Mouse (Mus musculus) cerebellum, adult 9-10 months (tissue): ENCODE data around the gene Tle6.
A peak's percentile ranks its signal among the peaks of the same experiment; 100 is the strongest.

ENCODE experiments used
- DNase-seq: peaks from one replicate; pipeline ENCODE4 v3.0.0; 2022

Tle6 gene

DNA sequence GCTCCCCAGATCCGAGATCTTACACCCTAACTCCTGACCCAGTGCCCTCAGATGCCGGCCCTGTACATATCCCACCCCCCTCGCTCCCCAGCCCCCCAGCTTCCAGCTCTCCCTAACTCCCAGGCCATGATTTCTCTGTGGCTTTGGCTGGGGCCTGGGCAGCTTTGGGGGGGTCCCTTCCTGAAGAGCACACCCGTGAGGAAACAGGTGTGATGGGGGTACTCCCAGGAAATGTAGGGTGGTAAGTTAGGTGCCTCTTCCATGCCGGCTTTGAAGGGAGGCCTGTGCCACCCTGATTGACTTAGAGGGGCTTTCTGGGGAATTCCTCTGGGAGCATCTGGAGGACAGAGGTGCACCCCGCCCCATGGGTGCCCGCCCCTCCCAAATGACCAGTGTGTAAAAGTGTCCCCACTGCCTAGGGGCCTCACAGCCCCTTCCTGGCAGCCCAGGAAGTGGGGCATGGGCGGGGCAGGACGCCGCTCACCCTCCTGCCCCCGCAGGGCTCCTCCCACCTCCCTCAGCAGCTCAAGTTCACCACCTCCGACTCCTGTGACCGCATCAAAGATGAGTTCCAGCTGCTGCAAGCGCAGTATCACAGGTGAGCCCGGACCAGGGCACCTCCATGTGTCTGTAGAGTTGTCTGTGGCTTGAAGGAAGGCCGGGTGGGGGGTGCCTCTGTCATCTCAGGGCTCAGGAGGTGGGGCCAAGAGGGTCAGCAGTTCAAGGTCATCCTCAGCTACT, 40.0 kb downstream of the Tle6 start:
- peak; percentile 61 for DNase-seq

DNA sequence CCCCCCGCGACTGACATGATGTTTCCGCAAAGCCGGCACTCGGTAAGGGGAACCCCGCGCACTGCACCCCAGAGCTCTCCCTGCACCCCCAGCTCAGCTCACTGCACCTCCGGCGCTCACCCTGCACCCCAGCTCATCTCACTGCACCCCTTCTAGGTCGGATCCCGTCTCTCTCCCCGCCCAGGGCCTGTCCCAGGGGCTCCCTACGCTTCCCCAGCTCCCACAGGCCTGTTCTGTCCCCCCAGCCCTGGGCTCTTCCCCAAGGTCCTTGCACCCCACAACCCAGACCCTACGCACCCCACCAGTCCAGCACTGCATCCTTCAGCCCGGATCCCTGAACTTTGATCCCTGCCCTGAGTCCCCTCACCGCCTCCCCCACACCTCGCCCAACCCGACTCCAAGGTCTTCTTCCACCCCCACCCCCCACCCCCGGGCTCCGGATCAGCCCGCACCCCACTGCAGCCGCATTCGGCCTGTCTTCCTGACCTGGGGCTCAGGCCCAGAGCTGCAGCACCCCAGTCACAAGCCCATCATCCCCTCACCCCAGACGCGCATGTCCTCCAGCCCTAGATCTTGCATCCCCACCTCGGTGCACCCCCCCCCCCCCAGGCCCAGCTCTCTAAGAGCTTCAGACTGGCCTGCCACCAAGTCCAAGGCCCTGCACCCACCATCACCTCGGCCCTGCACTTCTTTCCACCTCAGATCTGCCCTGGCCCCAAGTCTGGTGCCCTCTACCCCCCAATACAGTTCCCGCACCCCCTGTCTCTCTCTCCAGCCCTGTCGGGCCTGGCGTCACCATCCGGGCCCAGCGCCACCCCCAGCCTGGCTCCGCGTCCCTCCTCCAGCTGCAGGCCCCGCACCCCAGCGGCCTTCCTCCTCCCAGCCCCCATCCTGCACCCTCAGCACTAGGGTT, 41.0 kb downstream of the Tle6 start:
- peak; percentile 75 for DNase-seq

DNA sequence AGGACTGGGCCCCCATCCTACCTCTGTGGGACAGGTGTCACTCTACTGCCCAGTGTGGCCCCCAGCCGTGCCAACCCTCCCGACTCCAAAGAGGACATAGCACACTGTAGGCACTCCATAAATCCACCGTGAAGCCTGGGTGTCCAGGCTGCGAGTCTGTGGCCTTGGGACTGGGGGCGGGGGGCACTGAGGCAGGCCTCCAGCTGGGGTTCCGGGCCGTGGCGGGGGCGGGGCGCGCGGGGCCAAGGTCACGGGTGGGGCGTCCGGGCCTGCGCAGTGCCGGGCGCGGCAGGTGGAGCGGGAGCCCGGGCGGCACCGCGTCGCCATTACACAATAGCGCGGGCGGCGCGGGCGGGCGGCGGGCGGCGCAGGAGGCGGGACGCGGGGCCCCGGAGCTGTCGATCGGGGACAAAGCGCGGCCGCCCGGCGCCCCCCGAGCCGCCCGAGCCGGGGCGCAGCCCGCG, 41.7 kb downstream of the Tle6 start, which contains the start of gene Aes:
Gene Aes, plus strand, starts transcription at position 326 of the 464 bp plus-strand sequence.
- peak; percentile 80 for DNase-seq

DNA sequence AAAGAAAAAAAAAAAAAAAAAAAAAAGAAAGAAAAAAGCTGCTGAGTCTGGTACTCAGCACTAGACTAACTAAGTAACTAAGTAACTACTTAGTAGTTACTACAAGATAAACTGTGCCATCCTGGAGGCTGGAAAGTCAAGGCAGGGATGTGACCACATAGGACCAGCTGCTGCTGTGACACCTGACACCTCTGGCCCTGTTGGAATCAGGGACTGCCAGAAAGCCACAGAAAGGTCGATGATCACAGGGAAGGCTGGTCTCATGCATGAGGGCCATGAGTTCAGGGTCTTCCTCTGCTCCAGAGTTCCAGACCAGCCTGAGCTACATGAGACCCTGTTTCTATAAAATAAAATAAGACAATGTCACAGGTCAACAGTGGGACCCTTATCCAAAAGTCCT, 43.4 kb downstream of the Tle6 start:
- no peak for DNase-seq

DNA sequence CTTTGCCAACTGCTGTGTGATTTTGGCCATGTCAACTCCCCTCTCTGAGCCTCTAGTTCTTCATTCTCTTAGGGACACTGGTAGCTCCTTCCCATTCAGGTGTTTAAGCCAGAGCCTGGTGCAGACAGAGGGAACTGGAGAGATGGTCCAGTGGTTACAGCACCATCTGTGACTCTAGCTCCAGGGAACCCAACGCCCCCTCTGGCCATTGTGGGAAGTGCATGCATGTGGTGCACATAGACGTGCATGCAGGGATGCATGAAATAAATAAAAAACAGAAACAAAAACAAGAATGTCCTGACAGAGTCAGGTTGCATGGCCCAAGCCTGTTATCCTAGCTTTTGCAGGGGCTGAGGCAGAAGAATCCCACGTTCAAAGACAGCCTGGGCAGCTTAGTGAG, 44.6 kb downstream of the Tle6 start:
- DNase-seq: no peak

DNA sequence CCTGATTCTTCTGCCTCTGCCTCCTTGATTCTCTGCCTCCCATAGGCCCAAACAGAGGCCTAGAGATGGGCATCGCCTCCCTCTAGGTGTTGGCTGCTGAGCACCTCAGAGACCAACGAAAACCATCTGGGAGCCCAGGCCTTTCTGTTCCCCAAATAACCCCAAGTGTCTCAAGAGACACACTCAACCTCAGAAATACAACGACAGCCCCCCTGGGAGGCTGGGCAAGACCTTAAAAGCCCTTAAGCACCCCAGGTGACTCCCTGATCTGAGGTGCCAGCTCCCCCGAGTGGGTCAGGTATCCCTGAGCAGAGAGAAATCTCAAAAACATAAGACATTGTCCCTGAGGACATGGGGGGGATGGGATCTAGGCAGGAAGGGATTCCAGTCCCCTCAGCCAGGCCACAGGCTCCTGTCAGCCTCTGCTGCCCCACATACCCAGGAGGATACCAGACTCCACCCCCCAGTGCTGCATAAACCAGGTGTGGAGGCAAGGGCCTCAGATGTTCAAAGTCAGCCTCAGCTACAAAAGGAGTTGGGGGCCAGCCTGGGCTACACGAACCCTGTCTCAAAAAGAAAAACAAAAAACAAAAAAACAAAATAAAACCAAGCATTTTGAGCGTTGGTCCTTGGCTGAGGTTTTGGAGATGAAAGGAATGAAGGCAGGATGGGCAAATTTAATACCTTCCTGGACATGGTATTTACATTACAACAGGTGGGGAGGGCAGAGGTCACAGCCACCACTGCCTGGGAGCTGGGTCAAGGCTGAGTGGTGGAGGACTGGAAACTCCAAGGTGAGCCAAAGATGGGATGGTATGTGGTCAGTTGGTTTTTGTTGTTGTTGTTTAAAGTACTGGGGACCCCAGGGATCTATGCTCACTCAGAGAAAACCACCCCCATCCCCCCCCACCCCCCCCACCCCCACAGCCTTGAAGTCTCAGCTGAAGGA, 46.8 kb downstream of the Tle6 start:
- DNase-seq: peak; percentile 39

DNA sequence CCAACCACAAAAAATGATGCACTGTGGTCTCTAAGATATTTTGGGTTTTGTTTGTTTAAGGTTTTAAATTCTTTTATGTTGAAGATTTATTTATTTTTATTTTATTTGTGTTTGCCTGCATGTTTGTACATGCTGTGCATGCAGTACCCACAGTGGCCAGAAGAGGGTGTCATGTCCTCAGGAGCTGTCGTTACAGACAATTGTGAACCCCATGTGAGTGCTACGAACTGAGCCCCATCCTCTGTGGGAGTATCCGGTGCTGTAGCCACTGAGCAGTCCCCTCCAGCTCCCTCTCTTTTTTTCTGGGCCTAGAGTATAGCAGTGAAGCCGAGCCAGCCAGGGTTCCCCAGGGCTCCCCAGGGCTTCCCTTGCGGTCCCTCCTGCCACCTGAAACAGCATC, 47.6 kb downstream of the Tle6 start:
- DNase-seq: peak; percentile 57

DNA sequence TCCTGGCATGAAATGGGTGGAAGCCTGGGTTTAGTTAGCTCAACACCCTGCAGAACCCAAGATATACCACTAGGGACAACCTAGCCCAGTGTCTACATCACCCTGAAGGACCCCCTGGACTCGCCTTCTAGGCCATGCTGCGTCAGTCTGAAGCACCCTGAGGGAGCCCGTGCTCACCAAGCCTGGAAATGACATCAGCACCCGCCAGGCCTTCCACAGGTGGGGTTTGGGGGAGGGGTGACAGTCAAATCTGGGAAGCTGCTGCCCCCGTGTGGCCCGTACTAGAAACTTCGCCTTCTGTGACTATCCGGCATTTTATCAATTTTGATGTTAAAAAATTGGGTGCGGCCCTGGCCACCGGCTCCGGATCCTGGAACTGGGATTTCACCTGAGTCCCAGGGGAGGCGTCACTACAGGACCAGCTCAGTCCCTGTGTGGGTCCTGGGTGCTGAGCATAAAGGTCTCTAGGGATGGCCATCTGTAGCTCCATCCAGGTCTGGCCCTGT, 49.2 kb downstream of the Tle6 start:
- DNase-seq: peak; percentile 87

DNA sequence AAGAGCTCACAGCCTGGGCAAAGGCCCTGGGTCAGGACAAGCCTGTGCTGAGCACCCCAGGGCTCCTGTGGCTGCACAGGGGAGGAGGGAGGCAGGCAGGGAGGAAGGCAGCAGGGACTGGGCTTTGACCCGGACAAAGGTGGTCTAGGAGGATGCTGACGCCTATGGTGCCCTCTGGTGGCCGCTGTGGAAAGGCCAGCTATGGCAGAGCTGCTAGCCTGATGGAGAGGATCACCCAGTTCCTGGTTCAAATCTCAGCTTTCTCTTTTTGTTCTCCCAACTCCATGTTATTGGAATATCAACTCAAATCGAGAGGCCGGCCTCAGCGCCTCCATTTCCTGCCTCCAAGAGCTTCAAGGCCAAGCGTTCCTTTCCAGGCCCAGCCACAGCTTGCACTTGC, 50.6 kb downstream of the Tle6 start:
- peak; percentile 66 for DNase-seq

DNA sequence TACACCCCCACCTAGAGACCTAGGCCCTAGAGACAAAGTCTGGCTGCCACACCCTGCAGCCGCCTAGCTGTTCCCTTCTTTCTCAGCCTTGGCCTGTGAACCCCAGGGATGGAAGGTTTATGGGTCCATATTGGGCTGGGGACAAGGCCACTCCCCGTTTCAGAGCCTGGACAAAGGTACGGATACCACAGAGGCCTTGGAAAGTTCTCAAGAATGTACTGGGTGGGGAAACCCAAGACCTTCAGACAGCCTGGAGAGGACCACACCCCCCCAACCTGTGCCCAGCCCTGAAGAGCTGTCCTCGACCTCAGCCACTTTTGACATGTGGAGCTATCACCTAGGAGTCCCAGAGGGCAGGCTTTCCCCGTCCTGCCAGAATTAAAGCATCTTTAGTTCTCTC, 51.9 kb downstream of the Tle6 start:
- peak; percentile 45 for DNase-seq

DNA sequence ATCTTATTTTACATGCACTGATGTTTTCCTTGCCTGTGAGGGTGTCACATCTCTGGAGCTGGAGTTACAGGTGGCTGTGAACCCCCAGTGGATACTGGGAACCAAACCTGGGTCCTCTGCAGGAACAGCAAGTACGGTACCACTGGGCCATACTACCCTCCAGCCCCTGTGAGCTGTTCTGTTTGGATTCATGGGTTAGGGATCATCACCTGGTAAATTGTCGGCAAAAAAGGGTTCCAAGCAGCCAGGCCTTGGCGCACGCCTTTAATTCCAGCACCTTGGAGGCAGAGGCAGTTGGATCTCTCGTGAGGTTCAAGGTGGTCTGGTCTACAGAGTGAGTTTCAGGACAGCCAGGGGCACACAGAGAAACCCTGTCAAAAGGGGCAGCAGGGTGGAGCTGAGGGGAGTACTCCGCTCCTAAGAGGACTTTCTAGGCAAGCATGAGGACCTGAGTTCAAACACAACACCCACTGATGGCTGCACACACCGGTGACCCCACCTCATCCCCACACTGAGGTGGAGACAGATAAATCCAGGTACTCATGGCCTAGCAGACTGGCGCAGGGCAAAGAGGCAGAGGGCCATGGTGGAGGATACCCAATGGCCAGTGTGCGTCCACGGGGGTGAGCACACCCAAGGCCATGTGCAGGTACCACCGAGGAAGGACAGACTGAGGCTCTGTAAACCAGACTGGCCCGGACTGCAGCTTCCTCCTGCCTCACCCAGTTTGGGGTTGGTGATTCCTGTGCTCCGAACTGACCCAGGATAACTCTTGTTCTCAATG, 53.9 kb downstream of the Tle6 start:
- peak; percentile 62 for DNase-seq

DNA sequence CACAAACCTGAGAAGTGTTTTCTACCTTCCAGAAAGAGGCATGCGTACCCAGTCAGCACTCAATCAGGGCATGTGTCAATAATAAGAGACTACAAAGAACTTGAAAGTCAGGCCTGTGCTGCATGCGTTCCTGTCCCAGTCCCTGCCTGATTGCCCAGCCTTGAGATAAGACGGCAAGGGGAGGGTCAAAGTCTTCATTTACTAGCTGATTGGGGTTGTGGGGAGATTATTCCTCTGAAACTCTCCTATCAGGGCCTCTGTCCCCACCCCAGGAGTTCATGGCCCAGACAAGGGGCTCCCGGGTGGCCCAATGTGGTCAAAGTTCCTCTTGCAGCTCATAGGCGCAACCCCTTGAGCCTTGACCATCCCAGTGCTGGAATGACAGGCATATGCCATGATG, 54.5 kb downstream of the Tle6 start:
- DNase-seq: peak; percentile 53

DNA sequence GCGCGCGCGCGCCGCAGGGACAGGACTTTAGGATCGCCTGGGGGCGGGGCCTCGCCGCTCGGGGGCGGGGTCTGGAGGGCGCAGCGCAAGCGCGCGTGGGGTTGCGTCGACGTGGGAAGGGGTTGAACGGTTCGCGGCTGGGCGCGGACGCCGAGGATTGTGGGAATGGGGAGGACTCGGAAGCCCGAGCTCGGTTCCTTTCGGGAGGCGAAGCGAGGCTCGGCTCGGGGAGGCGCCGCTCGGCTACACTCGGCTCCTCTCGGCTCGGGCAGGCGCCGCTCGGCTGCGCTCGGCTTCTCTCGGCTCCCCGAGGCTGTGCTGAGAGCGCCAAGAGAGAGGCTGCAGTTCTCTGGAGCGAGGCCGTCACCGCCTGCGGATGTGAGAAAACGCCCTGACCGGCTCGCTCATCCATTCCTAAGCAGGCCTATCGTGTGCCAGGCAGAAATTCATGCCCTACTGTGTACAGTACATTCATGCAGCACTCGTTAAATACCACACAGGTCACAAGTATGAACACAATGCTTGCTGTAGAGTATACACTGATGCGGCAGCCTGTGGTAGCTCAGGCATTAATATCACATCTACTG, 55.6 kb downstream of the Tle6 start, which contains the start of gene Gna11:
Gene Gna11, minus strand, starts transcription at position 30 of the 587 bp plus-strand sequence.
- DNase-seq: peak; percentile 99

DNA sequence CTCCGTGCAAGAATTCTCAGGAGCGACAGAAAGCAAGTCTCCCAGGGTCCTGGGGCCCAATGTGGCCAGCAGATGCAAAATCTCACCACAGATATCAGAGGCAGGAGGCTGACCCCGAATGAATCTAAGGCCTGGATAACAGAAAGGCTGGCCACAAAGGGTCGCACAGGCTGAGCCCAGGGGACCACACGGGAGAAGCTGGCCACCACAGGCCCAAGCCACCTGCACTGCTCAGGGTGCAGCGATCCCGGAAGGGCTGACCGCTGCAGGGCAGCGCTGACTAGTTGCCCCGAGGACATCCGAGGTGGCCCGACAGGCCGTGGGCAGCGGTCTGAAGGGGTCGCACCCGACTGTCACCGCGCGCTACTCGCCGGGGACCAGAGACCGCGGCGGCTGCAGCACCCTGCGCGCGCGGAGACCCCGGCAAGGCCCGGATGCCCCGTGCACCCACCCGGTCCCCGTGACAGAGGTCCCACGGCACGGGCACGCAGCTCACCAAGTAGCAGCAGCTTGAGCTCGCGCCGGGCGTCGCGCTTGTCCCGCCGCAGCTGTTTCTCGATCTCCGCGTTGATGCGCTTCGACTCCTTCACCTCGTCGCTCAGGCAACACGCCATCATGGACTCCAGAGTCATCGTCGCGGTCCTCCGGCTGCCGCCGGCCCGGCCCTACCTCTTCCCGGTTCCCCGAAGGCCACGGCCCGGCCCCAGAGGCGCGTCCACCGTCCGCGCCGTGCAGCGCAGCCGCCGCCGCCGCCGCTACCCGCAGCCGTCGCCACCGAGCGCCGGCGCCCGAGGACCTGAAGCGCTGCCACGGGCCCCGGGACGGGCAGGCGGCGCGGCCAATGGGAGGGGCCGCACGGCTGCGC, 56.3 kb downstream of the Tle6 start:
- DNase-seq: peak; percentile 55

DNA sequence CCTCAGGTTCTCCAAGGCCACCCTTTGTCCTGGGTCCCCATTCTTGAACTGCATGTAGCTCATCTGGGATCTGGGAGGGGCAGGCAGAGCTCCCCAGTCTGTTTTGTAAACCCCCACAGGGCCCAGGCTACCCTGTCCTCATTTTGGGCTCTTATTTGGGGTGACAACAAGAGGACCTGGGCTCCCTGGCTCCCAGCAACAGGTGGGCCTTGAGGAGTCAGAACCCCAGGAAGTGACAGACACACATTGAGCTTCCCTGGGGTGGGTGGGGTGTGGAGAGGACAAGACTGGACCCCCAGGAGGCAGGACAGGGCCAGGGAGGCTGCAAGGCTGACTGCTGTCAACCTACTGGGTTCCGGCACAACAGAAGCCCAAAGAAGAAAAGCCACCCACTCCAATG, 57.2 kb downstream of the Tle6 start:
- DNase-seq: peak; percentile 71

DNA sequence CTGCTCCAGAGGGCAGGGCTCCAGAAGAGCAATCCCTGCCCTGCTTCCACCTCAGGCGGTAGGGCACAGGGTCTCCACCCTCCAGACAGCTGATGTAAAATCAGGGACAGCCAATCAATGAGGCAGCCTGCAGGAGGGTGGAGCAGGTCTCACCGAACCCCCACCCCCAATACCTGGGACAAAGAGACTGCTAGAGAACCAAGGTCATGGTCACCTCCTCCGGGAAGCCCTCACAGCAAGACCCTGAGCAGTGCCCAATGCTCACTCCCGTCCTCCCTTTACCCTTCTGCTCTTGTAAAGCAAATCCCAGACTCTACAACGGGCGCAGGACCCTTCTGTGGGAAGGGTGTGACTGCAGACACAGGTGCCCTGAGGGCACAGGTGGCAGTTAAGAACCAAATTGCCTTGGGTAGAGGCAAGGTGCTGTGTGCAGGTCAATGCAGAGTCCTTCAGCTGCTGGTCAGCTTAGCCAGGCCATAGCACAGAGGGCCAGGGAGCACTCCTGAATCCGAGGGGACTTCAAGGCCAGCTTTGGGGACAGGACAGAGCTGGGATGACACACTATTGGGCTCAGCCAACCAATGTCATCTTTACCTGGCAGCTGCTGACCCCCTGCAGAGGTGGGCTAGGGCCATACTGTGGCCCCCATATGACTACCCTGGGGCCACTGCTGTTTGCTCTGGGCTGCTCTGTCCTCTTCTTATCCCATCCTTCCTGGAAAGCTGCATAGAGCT, 58.0 kb downstream of the Tle6 start:
- DNase-seq: peak; percentile 57

DNA sequence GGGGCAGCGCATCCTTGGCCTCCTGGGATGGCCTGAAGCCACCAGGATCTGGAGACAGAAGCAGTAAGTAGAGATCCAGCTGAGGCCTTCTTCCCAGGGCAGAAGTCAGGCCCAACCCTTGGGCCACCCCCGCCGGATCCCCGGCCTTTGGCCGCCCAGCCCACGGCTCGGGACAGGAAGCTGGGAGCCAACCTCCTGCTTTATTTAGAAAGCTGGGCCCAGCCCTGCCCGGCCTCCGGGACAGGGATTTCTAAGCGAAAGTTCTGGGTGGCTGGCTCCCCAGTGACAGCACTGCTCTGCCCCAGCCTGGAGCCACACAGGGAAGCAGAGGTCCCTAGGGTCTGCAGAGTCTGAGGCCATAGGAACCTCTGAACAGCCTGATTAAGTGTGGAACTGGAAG, 59.1 kb downstream of the Tle6 start:
- DNase-seq: no peak

DNA sequence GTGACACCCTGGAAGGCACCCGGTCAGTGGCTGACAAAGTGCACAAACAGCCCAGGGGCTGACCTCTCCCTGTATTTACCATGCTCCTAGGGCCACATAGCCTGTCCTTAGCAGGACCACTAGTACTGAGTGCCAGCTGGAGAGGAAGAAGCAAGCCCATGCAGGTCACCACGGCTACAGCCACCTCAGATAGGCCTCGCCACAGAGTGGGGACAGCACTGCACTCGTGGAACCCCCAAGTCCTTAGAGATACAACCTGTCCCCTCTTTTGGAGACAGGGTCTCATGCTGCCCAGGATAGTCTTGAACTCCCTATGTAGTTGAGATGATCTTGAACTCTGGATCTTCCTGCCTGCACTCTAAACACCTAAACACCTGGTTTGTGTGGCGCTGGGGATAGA, 59.5 kb downstream of the Tle6 start:
- DNase-seq: no peak
